Mouse (Mus musculus) adrenal gland, postnatal 25 days (tissue): ENCODE results near the gene Mecom. TPM values are rescaled to one million over a fixed set of nuclear protein-coding genes. Genes with fewer than 3 reads are reported as not detected.
A peak's percentile ranks its signal among the peaks of the same experiment; 100 is the strongest.
"Not testable (repeated sequence)": the region's sequence is repeated elsewhere in the genome, so short reads cannot be mapped to it uniquely, and the experiment has no call there.

ENCODE experiments used
- DNase-seq: peaks from one replicate; pipeline ENCODE4 v3.0.0; 2021; ENCODE audit warnings: mixed read lengths
- total RNA-seq: library from RNA; stranded (reverse); gene quantifications from 2 replicates; pipeline ENCODE4 v1.2.3, GENCODE M21; 2021

Gene Mecom
- total RNA-seq, 1 experiment from 2014 or later: 4.1 TPM

- DNase-seq: no peak
Observed at GRCm38 (mm10) chr3:30248656-30249384, 299.0 kb downstream of the Mecom start.

- DNase-seq: no peak
Observed at GRCm38 (mm10) chr3:30247256-30247655, 300.6 kb downstream of the Mecom start.

GRCm38 (mm10) chr3:30246431-30247041, 301.3 kb downstream of the Mecom start:
- no peak for DNase-seq

GRCm38 (mm10) chr3:30245950-30246349, 301.9 kb downstream of the Mecom start:
- no peak for DNase-seq

DNA sequence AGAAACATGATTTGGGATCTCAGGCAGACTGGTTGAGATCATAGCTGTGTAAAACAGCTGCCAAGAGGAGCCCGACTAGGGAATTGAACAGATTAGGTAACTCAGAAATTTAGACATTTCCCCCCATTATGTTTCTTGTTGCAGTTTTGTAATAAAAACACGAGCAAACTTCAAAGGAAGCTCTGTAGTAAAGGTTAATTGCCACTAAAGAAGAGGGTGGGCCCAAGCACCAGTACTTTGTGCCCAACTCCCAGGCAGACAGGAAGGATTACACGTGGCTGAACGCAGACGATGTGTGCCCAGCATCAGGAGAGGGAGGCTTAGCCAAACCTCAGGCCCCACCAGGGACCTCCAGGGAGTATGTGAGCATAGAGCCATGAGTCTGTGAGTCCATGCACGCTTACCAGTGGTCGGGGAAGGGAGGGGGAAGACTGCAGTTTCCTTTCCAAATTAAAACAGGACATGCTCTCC, 303.4 kb downstream of the Mecom start:
- peak; percentile 7 for DNase-seq

- no peak for DNase-seq
Observed at GRCm38 (mm10) chr3:30243776-30244275, 304.0 kb downstream of the Mecom start.

- DNase-seq: no peak
Observed at GRCm38 (mm10) chr3:30239416-30239815, 308.4 kb downstream of the Mecom start.

DNA sequence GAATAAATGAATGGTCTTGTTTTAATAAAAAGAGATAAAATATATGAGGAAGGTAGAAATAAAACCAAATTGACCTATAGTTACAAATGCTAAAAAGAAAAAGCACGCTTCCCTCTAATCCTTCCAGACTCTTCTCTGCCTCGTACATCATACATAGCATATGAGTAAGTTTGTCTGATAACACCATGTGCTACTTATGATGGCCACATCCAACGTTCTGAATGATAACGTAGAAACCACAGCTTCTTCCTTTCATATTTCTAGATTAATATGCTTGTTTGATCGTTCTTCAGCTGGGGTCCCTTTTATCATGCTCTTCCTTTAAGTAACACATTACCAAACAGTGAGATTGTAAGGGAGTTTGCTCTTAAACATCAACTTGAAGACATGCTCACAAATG, 310.3 kb downstream of the Mecom start:
- DNase-seq: no peak

GRCm38 (mm10) chr3:30234018-30234417, 313.8 kb downstream of the Mecom start:
- no peak for DNase-seq

DNA sequence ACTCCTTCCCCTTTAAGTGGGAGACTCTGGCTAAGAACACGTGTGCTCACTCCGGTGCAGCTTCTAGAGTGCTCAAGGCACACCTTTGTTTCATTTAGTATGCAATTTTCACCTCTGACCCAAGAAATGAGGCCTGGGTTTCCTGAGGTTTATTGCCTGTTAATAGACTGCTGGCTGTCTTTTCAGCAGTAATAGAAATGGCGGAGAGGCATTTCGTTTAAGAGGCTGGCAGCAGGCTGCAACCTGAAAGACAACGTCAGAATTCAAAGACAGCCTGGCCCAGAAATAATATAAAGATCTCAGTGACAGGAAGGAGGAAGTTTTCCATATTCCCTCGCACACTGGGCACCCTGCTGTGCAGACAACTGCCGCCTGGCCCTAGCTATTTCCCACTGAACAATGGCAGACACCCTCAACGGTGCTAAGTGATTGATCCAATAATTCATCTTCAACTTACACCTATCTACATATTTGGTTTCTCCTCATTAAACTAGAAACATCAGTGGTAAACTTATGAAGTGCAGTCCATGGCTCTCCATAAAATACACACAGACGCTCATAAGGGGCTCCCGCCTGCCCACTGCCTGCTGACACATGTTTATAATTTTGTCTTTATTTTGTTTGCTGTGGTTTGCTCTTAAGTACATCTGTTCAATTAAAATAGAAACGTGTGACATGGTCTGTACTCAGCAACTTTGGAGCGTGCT, 319.7 kb downstream of the Mecom start:
- DNase-seq: no peak

GRCm38 (mm10) chr3:30226928-30227370, 320.9 kb downstream of the Mecom start:
- DNase-seq: peak; percentile 13

- not testable (repeated sequence) for DNase-seq
Observed at GRCm38 (mm10) chr3:30225200-30225599, 322.6 kb downstream of the Mecom start.

- no peak for DNase-seq
Observed at GRCm38 (mm10) chr3:30220701-30221412, 327.0 kb downstream of the Mecom start.

GRCm38 (mm10) chr3:30219891-30220290, 327.9 kb downstream of the Mecom start:
- no peak for DNase-seq

- no peak for DNase-seq
Observed at GRCm38 (mm10) chr3:30219190-30219884, 328.5 kb downstream of the Mecom start.

- DNase-seq: no peak
Observed at GRCm38 (mm10) chr3:30214607-30215006, 333.2 kb downstream of the Mecom start.

DNA sequence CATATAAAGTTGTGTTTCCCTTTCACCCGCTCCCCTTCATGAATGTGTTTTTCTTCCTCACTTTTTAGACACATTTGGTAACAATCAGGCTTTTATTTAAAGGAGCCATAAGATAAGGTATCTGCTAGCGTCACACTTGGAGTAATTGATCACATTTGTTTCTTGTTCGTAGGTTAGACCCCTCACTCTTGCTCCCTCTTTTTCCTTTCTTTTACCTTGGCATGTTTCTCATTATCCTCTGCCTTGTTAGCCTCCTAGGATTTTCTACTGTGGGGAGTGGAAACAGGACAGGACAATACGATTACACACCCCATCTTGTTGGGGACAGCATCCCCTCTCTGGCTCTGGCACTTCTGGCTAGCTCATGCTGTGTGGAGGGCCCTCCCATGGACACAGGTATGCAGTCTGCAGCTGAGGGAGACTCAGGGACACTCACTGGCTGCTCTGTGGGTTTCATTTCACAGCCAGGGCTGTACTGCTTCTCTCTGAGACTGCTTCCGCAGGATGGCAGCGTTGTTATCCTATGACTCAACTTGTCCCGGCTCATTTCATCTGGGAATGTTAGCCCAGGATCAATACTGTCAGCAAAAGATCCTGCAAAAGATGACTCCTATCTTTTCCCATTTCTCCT, 334.2 kb downstream of the Mecom start:
- no peak for DNase-seq

DNA sequence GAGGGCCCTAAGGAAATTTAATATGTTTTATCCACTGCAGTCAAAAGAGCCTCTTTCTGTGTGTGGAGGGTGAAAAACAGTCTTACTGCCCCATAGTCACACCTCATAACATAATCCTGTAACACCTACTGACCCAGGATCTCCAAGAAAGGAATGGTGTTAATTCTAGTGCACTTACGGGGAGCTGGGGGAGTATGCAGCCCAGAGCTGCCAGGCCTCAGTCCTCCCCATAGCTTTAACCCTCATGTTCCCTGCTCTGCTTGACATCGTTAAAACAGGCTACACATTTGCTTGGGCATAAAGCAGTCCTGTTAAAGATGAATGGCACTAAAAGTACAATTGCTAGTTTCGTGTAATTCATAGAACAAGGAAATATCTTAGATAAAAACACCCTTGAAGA, 335.0 kb downstream of the Mecom start:
- no peak for DNase-seq

DNA sequence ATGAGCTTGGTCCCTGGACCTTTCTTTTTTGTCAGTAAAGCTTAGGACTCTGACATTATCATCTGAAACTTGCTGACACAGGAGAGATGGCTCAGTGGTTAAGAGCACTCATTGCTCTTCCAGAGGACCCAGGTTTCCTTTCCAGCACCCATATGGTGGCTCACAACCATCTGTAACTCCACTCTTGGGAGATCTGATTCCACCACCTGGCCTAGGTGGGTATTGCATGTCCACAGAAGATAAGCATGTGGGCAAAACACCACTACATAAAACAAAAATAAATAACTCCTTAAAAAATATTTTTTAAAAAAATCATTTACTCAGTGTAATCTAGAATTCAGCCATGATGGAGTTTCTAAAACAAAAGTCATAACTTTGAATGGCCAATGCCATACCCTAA, 338.7 kb downstream of the Mecom start:
- DNase-seq: no peak

DNA sequence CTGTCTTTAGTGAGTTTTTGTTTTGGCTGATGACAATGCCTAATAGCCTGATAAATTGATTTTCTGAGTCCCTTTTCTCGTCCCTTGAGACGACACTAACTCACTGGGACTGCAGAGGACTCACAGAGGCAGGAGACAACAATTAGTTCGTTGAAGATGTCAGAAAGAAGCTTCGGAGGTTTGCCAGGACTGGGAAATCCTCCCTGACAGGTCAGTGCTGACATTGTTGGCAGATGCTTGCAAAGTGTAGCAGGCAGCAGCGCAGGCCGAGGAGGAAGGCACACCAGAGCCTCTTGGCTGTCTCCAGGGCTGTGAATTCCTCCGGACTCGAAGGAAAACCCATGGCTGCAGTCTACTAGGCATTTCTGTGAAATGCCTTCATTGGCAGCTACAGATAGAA, 339.9 kb downstream of the Mecom start:
- DNase-seq: no peak

DNA sequence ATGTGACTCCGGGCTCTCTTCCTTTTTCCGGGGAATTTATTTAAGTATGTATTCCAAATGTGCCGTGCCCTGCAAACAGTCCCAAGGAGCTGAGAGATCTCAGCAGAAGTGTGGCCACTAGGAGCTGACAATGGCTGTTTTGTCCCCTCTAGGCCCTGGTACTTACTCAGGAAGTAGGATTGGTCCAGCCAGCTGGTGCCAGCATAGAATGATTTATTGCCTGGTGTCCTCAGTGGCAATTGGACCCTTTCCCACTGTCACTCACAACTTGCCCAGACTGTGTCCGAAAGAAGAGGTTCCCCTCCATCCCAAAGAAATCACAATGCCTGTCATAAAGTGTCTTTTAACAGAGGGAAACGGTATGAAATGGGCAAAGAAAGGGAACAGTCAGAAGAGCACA, 340.4 kb downstream of the Mecom start:
- no peak for DNase-seq
